Mouse (Mus musculus): ENCODE measurements around the gene Appl1. TPM values are rescaled to one million over a fixed set of nuclear protein-coding genes. Genes with fewer than 3 reads are reported as not detected.

The Appl1 gene
- polyA plus RNA-seq (2015; fragmentation: Illumina TruSeq; extraction: RNeasy Lipid Tissue Mini Kit (QIAGEN cat#74804); ENCODE audit: insufficient read depth, low read depth, low replicate concordance): 4.0 TPM

DNA sequence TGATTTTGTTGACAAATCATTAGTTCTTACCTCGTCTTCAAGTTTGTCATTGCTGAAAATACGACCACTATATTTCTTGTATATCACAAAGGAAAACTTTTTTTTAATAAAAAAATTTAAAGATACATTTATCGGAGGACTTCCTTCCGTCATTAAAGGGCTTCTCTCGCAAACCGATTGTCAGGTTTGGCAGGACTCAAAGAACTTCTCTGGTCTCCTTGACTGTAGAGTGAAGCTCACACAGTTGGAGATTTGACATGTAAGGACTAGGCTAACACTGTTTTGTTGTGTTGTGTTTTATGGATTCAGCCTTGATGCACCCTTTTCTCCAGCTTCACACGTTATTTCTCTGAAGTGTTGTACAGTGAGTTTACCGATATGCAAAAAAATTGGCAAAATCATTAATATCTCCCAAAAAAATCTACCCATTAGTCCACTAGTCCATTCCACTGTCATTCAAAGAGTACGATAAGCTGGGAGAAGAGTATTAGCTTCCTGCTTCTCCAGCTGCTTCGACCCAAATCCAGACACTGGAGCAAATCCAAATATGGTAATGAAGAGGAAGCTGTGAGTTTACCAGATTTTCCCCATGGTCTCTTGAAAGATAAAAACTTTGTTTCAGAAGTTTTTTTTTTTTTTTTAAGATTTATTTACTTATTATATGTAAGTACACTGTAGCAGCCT lies at the start of gene Appl1:
Gene Appl1 (minus strand): TSS at position 127 of the 684 bp plus-strand sequence.

DNA sequence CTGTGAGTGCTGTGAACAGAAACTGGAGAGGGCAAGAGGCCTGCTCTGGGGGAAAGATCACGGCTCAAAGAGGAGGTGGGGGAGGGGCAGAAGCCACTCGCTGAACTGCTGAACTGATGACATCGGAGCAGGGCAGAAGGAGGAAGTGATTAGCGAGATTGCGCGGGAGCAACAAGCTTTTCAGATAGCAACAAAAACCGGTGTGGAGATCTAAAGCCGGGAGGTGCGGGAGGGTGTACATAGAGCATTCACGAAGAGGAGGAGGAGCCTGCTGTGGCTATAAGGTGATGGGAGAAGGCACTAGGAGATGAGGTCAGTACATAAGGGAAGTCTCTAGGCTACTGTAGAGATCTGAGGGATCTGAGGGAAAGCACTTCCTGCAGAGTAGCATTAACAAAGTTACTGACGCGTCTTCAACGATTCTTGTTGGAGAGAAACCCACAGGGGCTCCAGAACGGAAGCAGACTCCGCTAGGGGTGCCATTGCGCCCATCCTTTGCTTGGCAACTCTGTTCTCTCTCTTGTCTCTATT lies 23.2 kb upstream of the Appl1 start, which contains the start of gene Hesx1:
Gene Hesx1 (plus strand): TSS at position 206 of the 531 bp plus-strand sequence.

DNA sequence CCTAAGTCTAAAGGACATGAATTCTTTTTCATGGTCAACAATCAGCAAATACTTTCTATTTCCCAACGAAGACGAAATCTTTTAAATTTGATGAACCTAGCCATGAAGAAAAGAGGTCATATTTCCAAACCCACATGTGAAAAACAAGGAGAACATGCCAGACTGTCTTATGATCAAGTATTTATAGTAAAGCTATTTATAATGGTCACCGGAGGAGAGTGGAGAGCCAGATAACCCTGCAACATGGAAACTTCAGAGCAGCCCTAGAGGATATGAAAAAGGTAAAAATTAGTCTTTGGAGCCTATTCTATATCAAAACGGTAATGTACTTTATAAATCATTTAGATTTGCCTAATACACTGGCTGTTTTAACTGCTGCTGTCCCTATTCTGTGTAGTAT lies 76.6 kb downstream of the Appl1 start, which contains the start of gene Asb14:
Gene Asb14 (plus strand): TSS at position 166 of the 400 bp plus-strand sequence.

Other genes starting within 250 kb of the Appl1 start
- not detected for gene Asb14, start 76.7 kb downstream of the Appl1 start, polyA plus RNA-seq (2015; fragmentation: Illumina TruSeq; extraction: RNeasy Lipid Tissue Mini Kit (QIAGEN cat#74804); ENCODE audit: insufficient read depth, low read depth, low replicate concordance)
- gene Hesx1, start 23.2 kb upstream of the Appl1 start, polyA plus RNA-seq (2015; fragmentation: Illumina TruSeq; extraction: RNeasy Lipid Tissue Mini Kit (QIAGEN cat#74804); ENCODE audit: insufficient read depth, low read depth, low replicate concordance): not detected
- 2.3 TPM for gene Il17rd, start 67.7 kb upstream of the Appl1 start, polyA plus RNA-seq (2015; fragmentation: Illumina TruSeq; extraction: RNeasy Lipid Tissue Mini Kit (QIAGEN cat#74804); ENCODE audit: insufficient read depth, low read depth, low replicate concordance)
- gene Arhgef3, start 143.7 kb upstream of the Appl1 start, polyA plus RNA-seq (2015; fragmentation: Illumina TruSeq; extraction: RNeasy Lipid Tissue Mini Kit (QIAGEN cat#74804); ENCODE audit: insufficient read depth, low read depth, low replicate concordance): 8.0 TPM